Mouse (Mus musculus) erythroblast, embryonic 14.5 days (primary cell): Measurements from ENCODE around the gene Ush1c.

Experiments
- GATA1 ChIP-seq: IDR thresholded peaks from 2 replicates; pipeline ENCODE4 v1.6.1; 2012; ENCODE audit warnings: low read length, inconsistent platforms, mixed read lengths
- TAL1 ChIP-seq: IDR thresholded peaks from 3 replicates; pipeline ENCODE4 v1.6.1; 2012; ENCODE audit warnings: low read length, inconsistent platforms, mixed read lengths

DNA sequence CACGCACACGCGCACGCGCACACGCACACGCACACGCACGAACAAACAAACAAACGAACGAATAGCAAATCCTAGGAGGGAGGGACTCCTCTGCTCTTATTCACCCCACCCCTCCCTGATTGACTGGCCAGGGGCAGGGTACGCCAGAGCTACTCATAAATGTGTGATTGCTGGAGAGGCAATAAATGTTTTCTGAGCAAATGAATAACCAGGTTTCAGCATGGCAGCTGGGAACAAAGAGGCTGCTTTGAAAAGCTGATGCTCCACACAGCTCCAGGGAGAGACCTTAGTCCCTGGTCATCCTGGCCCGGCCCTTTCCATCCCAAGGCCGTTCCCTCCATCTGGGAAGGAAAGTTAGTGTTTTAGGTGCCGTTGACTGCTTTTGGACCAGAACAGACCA, 1.9 kb downstream of the Ush1c start:
- TF ChIP-seq GATA1 (no peak), TAL1 (no peak)
